Mouse (Mus musculus): ENCODE measurements around the gene Ppp2r5e. TPM values are rescaled to one million over a fixed set of nuclear protein-coding genes. Genes with fewer than 3 reads are reported as not detected.

The Ppp2r5e gene
- polyA plus RNA-seq, 1 experiment from 2014 or later, result 9.9 TPM

- Histone ChIP-seq H3K4me1 (replicated peaks; ENCODE audit: control insufficient read depth, insufficient read depth, low read length) (peaks cover 14% of the 10 kb centered on the region), H3K4me2 (ENCODE audit: low read depth, low read length) (peak overlapping the region; percentile 90; the same call in 1 of the 2 replicates), H3K9ac (ENCODE audit: low read length) (no peak overlapping the region), H3K27me3 (ENCODE audit: control insufficient read depth, insufficient read depth, low read depth, low read length) (no peaks in the 10 kb centered on the region), H3K4me3 (ENCODE audit: low read length) (no peak overlapping the region), H3K9me3 (ENCODE audit: control insufficient read depth, low read length) (no peaks in the 10 kb centered on the region), H3K27ac (ENCODE audit: low read length) (no peak overlapping the region), H3K36me3 (ENCODE audit: control insufficient read depth, insufficient read depth, low read length) (peaks cover 8% of the 10 kb centered on the region)
- 57% methylated on average over 4 of the region's 4 CpGs for WGBS
- no peak for ATAC-seq (ENCODE audit: low read depth)
These were observed 2.2 kb downstream of the Ppp2r5e start for GRCm38 (mm10) chr12:75593817-75594216.

GRCm38 (mm10) chr12:75587501-75587900 lies 8.5 kb downstream of the Ppp2r5e start:
- Histone ChIP-seq H3K9ac (ENCODE audit: low read length) (no peak overlapping the region), H3K4me1 (replicated peaks; ENCODE audit: control insufficient read depth, insufficient read depth, low read length) (no peaks in the 10 kb centered on the region), H3K27ac (ENCODE audit: low read length) (no peak overlapping the region), H3K9me3 (ENCODE audit: control insufficient read depth, low read length) (no peaks in the 10 kb centered on the region), H3K4me2 (ENCODE audit: low read depth, low read length) (no peak overlapping the region), H3K4me3 (ENCODE audit: low read length) (no peak overlapping the region), H3K36me3 (ENCODE audit: control insufficient read depth, insufficient read depth, low read length) (peaks cover 13% of the 10 kb centered on the region), H3K27me3 (ENCODE audit: control insufficient read depth, insufficient read depth, low read depth, low read length) (no peaks in the 10 kb centered on the region)
- no peak for ATAC-seq (ENCODE audit: low read depth)

- no peaks in the 10 kb centered on the region for H3K27me3 ChIP-seq (ENCODE audit: control insufficient read depth, insufficient read depth, low read depth, low read length)
- H3K4me1 ChIP-seq (replicated peaks; ENCODE audit: control insufficient read depth, insufficient read depth, low read length), result no peaks in the 10 kb centered on the region; the same call in 1 of the 2 replicates
- no peak for ATAC-seq (ENCODE audit: low read depth)
- no peaks in the 10 kb centered on the region for H3K9me3 ChIP-seq (ENCODE audit: control insufficient read depth, low read length)
- no peak overlapping the region for H3K4me2 ChIP-seq (ENCODE audit: low read depth, low read length)
- H3K27ac ChIP-seq (ENCODE audit: low read length), result no peak overlapping the region
- 59% methylated on average over 3 of the region's 3 CpGs for WGBS
- H3K36me3 ChIP-seq (ENCODE audit: control insufficient read depth, insufficient read depth, low read length), result peaks cover 13% of the 10 kb centered on the region
- no peak overlapping the region for H3K4me3 ChIP-seq (ENCODE audit: low read length)
- H3K9ac ChIP-seq (ENCODE audit: low read length), result no peak overlapping the region
These were observed 12.3 kb downstream of the Ppp2r5e start for GRCm38 (mm10) chr12:75583776-75584175.

DNA sequence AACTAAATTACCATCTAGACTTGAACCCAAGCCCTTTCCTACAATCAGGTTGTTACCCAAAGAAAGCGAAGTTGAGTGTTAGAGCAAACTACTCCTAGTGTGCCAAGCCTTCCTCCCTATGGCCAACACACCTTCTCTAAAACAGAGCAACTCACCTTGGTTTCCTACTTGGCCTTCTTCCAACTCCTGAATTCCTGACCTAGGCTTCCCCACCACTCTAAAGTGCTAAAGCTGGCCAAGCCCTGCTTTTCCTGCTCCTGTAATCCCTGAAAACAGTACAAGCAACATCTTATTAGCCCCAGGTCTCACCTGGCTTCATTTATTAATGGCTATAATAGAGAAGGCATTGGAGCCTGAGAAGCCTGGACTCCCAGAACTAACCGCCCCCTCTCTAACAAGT lies 17.0 kb downstream of the Ppp2r5e start:
- no peak overlapping the region for H3K4me3 ChIP-seq (ENCODE audit: low read length)
- no peak overlapping the region for H3K9ac ChIP-seq (ENCODE audit: low read length)
- no peak overlapping the region for H3K4me2 ChIP-seq (ENCODE audit: low read depth, low read length)
- 0 out of 2 replicates have a peak overlapping the region, but pooled peaks have one; percentile 12 for H3K27ac ChIP-seq (ENCODE audit: low read length)
- 82% methylated on average over 2 of the region's 2 CpGs for WGBS
- no peaks in the 10 kb centered on the region for H3K9me3 ChIP-seq (ENCODE audit: control insufficient read depth, low read length)
- H3K4me1 ChIP-seq (replicated peaks; ENCODE audit: control insufficient read depth, insufficient read depth, low read length), result no peaks in the 10 kb centered on the region; the same call in 1 of the 2 replicates
- H3K36me3 ChIP-seq (ENCODE audit: control insufficient read depth, insufficient read depth, low read length), result peaks cover 4% of the 10 kb centered on the region
- no peaks in the 10 kb centered on the region for H3K27me3 ChIP-seq (ENCODE audit: control insufficient read depth, insufficient read depth, low read depth, low read length)
- ATAC-seq (ENCODE audit: low read depth), result no peak

GRCm38 (mm10) chr12:75577255-75577654 lies 18.8 kb downstream of the Ppp2r5e start:
- no peaks in the 10 kb centered on the region for H3K27me3 ChIP-seq (ENCODE audit: control insufficient read depth, insufficient read depth, low read depth, low read length)
- peaks cover 4% of the 10 kb centered on the region for H3K36me3 ChIP-seq (ENCODE audit: control insufficient read depth, insufficient read depth, low read length)
- no peak overlapping the region for H3K27ac ChIP-seq (ENCODE audit: low read length)
- no peak overlapping the region for H3K4me3 ChIP-seq (ENCODE audit: low read length)
- no peak for ATAC-seq (ENCODE audit: low read depth)
- H3K4me2 ChIP-seq (ENCODE audit: low read depth, low read length), result no peak overlapping the region
- H3K9ac ChIP-seq (ENCODE audit: low read length), result no peak overlapping the region
- H3K9me3 ChIP-seq (ENCODE audit: control insufficient read depth, low read length), result no peaks in the 10 kb centered on the region
- H3K4me1 ChIP-seq (replicated peaks; ENCODE audit: control insufficient read depth, insufficient read depth, low read length), result no peaks in the 10 kb centered on the region; the same call in 1 of the 2 replicates
- WGBS, result 70% methylated on average over 5 of the region's 5 CpGs

DNA sequence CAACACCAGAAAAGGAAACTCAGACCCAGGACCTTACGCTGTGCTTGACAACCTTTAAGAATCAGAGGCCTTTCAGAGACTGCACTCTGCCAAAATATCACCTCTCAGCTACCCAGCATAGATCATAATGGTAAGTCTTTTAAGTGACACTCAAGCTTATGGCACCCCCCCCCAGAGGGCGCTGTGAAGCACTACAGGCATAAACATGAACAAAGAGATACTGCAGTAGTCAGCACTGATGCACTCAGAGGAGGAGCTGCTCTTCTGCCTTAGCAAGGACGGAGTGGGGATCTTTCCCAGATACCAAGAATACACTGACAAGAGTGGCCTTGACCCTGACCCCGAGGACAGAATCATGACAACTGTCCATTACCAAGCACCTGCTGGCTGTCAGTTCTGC lies 23.8 kb downstream of the Ppp2r5e start:
- H3K4me3 ChIP-seq (ENCODE audit: low read length), result no peak overlapping the region
- no peak for ATAC-seq (ENCODE audit: low read depth)
- no peak overlapping the region for H3K4me2 ChIP-seq (ENCODE audit: low read depth, low read length)
- no peak overlapping the region for H3K9ac ChIP-seq (ENCODE audit: low read length)
- H3K27me3 ChIP-seq (ENCODE audit: control insufficient read depth, insufficient read depth, low read depth, low read length), result no peaks in the 10 kb centered on the region
- no peaks in the 10 kb centered on the region for H3K9me3 ChIP-seq (ENCODE audit: control insufficient read depth, low read length)
- H3K36me3 ChIP-seq (ENCODE audit: control insufficient read depth, insufficient read depth, low read length), result no peaks in the 10 kb centered on the region
- H3K27ac ChIP-seq (ENCODE audit: low read length), result no peak overlapping the region
- 70% methylated on average over 4 of the region's 4 CpGs for WGBS
- H3K4me1 ChIP-seq (replicated peaks; ENCODE audit: control insufficient read depth, insufficient read depth, low read length), result peaks cover 12% of the 10 kb centered on the region

- Histone ChIP-seq H3K27me3 (ENCODE audit: control insufficient read depth, insufficient read depth, low read depth, low read length) (no peaks in the 10 kb centered on the region), H3K9me3 (ENCODE audit: control insufficient read depth, low read length) (no peaks in the 10 kb centered on the region), H3K4me2 (ENCODE audit: low read depth, low read length) (no peak overlapping the region), H3K9ac (ENCODE audit: low read length) (no peak overlapping the region), H3K4me1 (replicated peaks; ENCODE audit: control insufficient read depth, insufficient read depth, low read length) (peaks cover 12% of the 10 kb centered on the region), H3K36me3 (ENCODE audit: control insufficient read depth, insufficient read depth, low read length) (no peaks in the 10 kb centered on the region), H3K27ac (ENCODE audit: low read length) (no peak overlapping the region), H3K4me3 (ENCODE audit: low read length) (no peak overlapping the region)
- ATAC-seq (ENCODE audit: low read depth), result no peak
- WGBS, result 76% methylated on average over 1 of the region's 1 CpGs
These were observed 25.9 kb downstream of the Ppp2r5e start for GRCm38 (mm10) chr12:75570138-75570537.

DNA sequence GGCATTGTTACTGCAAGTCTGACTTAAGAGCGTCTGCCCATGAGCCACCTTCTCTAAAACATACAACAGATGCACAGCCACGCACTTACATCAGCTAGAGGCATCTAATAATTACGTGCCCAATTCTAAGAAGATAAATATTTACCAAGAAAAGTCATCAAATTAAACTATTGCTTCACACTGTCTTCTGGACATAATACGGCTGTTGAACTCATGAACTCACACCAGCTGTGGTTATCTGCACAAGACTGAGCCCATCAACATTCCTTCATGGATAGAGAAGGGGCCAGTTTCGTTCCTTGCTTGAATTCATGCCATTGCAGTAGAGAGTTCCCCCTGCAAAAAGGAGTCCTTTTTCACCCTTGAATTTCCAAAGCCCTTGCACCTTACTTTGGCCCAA lies 28.3 kb downstream of the Ppp2r5e start:
- Histone ChIP-seq H3K36me3 (ENCODE audit: control insufficient read depth, insufficient read depth, low read length) (no peaks in the 10 kb centered on the region), H3K4me1 (replicated peaks; ENCODE audit: control insufficient read depth, insufficient read depth, low read length) (peaks cover 12% of the 10 kb centered on the region), H3K9me3 (ENCODE audit: control insufficient read depth, low read length) (no peaks in the 10 kb centered on the region), H3K27me3 (ENCODE audit: control insufficient read depth, insufficient read depth, low read depth, low read length) (no peaks in the 10 kb centered on the region), H3K9ac (ENCODE audit: low read length) (no peak overlapping the region), H3K4me2 (ENCODE audit: low read depth, low read length) (no peak overlapping the region), H3K27ac (ENCODE audit: low read length) (no peak overlapping the region), H3K4me3 (ENCODE audit: low read length) (no peak overlapping the region)
- 33% methylated on average over 5 of the region's 5 CpGs for WGBS
- ATAC-seq (ENCODE audit: low read depth), result peak; percentile 88

- Histone ChIP-seq H3K4me2 (ENCODE audit: low read depth, low read length) (no peak overlapping the region), H3K27ac (ENCODE audit: low read length) (no peak overlapping the region), H3K4me3 (ENCODE audit: low read length) (no peak overlapping the region), H3K9ac (ENCODE audit: low read length) (no peak overlapping the region), H3K4me1 (replicated peaks; ENCODE audit: control insufficient read depth, insufficient read depth, low read length) (peaks cover 14% of the 10 kb centered on the region), H3K27me3 (ENCODE audit: control insufficient read depth, insufficient read depth, low read depth, low read length) (no peaks in the 10 kb centered on the region), H3K9me3 (ENCODE audit: control insufficient read depth, low read length) (no peaks in the 10 kb centered on the region), H3K36me3 (ENCODE audit: control insufficient read depth, insufficient read depth, low read length) (no peaks in the 10 kb centered on the region)
- ATAC-seq (ENCODE audit: low read depth), result no peak
- WGBS, result 81% methylated on average over 5 of the region's 5 CpGs
These were observed 30.3 kb downstream of the Ppp2r5e start for GRCm38 (mm10) chr12:75565756-75566155.

DNA sequence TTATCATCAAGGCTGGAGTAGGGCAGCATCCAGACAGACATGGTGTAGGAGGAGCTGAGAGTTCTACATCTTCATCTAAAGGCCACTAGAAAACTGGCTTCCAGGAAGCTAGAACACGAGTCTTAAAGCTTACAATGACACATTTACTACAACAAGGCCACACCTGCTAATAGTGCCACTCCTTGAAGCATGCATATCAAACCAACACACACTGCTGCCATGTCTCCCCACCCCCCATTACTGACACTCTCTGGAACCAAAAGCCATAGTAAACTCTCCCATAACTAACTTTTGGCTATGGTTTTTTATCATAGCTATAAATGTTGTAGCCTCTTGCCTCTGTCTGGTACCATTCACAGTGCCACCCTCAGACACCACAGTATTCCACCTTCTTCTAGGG lies 31.5 kb downstream of the Ppp2r5e start:
- H3K27me3 ChIP-seq (ENCODE audit: control insufficient read depth, insufficient read depth, low read depth, low read length), result no peaks in the 10 kb centered on the region
- H3K4me3 ChIP-seq (ENCODE audit: low read length), result no peak overlapping the region
- H3K9me3 ChIP-seq (ENCODE audit: control insufficient read depth, low read length), result no peaks in the 10 kb centered on the region
- no peak for ATAC-seq (ENCODE audit: low read depth)
- H3K27ac ChIP-seq (ENCODE audit: low read length), result no peak overlapping the region
- H3K4me2 ChIP-seq (ENCODE audit: low read depth, low read length), result no peak overlapping the region
- WGBS, result 64% methylated on average over 1 of the region's 1 CpGs
- no peak overlapping the region for H3K9ac ChIP-seq (ENCODE audit: low read length)
- H3K4me1 ChIP-seq (replicated peaks; ENCODE audit: control insufficient read depth, insufficient read depth, low read length), result peaks cover 22% of the 10 kb centered on the region
- no peaks in the 10 kb centered on the region for H3K36me3 ChIP-seq (ENCODE audit: control insufficient read depth, insufficient read depth, low read length)

All from lung, embryonic 16.5 days (tissue).